Mouse (Mus musculus): ENCODE measurements around the gene Rcn1.

The Rcn1 gene

GRCm38 (mm10) chr2:105399085-105399891 is at the start of gene Rcn1:
Rcn1 (minus strand) TSS chr2:105399319.
- DNase-seq, result peak; percentile 16 to 30

GRCm38 (mm10) chr2:105444072-105444471 is 45.0 kb upstream of the Rcn1 start:
- no peak for DNase-seq

GRCm38 (mm10) chr2:105439022-105439421 is 39.9 kb upstream of the Rcn1 start:
- DNase-seq, result no peak

- no peak for DNase-seq
Measured at GRCm38 (mm10) chr2:105438525-105438924, 39.4 kb upstream of the Rcn1 start.

- DNase-seq, result no peak
Measured at GRCm38 (mm10) chr2:105432927-105433326, 33.8 kb upstream of the Rcn1 start.

- DNase-seq, result no peak
Measured at GRCm38 (mm10) chr2:105430373-105430772, 31.3 kb upstream of the Rcn1 start.

- no peak for DNase-seq
Measured at GRCm38 (mm10) chr2:105429899-105430298, 30.8 kb upstream of the Rcn1 start.

- no peak for DNase-seq
Measured at GRCm38 (mm10) chr2:105428467-105428866, 29.3 kb upstream of the Rcn1 start.

GRCm38 (mm10) chr2:105428029-105428428 is 28.9 kb upstream of the Rcn1 start:
- peak; percentile 59 to 76 for DNase-seq

GRCm38 (mm10) chr2:105427447-105427846 is 28.3 kb upstream of the Rcn1 start:
- DNase-seq, result no peak

- no peak for DNase-seq
Measured at GRCm38 (mm10) chr2:105418629-105419227, 19.6 kb upstream of the Rcn1 start.

GRCm38 (mm10) chr2:105417663-105418062 is 18.5 kb upstream of the Rcn1 start:
- no peak for DNase-seq

GRCm38 (mm10) chr2:105416660-105417348 is 17.7 kb upstream of the Rcn1 start:
- DNase-seq, result no peak

- no peak for DNase-seq
Measured at GRCm38 (mm10) chr2:105416046-105416659, 17.0 kb upstream of the Rcn1 start.

GRCm38 (mm10) chr2:105414309-105414708 is 15.2 kb upstream of the Rcn1 start:
- DNase-seq, result no peak

- DNase-seq, result no peak
Measured at GRCm38 (mm10) chr2:105409253-105409652, 10.1 kb upstream of the Rcn1 start.

GRCm38 (mm10) chr2:105408511-105408910 is 9.4 kb upstream of the Rcn1 start:
- no peak for DNase-seq

- no peak for DNase-seq
Measured at GRCm38 (mm10) chr2:105402180-105402579, 3.1 kb upstream of the Rcn1 start.

- no peak for DNase-seq
Measured at GRCm38 (mm10) chr2:105400558-105400957, 1.4 kb upstream of the Rcn1 start.

- peak; percentile 7 to 28 for DNase-seq
Measured at GRCm38 (mm10) chr2:105398636-105399084, 459 bp downstream of the Rcn1 start.

GRCm38 (mm10) chr2:105397446-105398211 is 1.5 kb downstream of the Rcn1 start:
- DNase-seq, result no peak

GRCm38 (mm10) chr2:105396066-105396465 is 3.1 kb downstream of the Rcn1 start:
- DNase-seq, result no peak
